Mouse (Mus musculus) thymus, postnatal 4 days (tissue): ENCODE data around the gene Cyp2d26.

Experiments
- DNase-seq: peaks from one replicate; pipeline ENCODE4 v3.0.0; 2021

Gene Cyp2d26

DNA sequence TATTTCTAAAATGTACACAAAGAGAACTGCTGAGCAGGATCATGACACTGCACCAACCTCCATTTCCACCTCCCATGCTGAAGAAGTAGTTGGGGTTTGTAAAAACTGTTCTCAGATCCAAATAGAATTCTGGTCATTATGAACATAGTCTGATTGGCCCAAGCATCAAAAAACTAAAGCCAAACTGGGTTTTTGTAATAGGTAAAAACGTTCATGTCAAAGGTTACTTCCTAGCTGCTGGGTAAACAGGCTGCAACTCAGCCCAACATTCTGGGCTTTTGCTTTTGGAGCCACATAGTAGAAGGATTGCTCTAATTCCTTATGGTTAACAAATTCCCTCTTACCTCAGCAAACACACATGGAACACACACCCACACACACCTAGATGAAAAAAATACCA is 46.0 kb downstream of the Cyp2d26 start:
- DNase-seq = no peak

DNA sequence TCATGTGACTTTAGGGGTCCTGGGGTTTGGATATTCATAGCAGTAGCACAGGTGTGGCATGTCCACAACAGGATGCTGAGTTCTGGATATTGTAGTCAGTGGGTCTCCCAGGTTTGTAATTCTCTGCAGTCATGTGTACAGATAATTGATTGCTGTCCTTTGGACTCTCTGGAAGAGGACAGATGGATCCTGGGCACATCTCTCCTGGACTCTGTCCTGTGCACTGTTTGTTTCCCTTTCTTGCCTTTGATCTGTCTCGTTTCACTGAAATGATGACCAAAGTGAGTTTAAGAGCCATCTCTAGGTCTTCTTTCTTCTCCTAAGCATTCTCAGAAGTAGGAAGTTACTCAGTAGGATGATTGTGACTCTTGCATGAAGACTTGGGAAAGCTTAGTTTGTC is 46.6 kb downstream of the Cyp2d26 start:
- DNase-seq = no peak
